Mouse (Mus musculus) embryonic facial prominence, embryonic 12.5 days (tissue): Measurements from ENCODE around the gene Sumo1. TPM values are rescaled to one million over a fixed set of nuclear protein-coding genes. Genes with fewer than 3 reads are reported as not detected.
A peak's percentile ranks its signal among the peaks of the same experiment; 100 is the strongest.
"Not testable (repeated sequence)": the region's sequence is repeated elsewhere in the genome, so short reads cannot be mapped to it uniquely, and the experiment has no call there.

Experiments used
- ATAC-seq: fragments of 200-750 bp; cut with Nextera tagmentation; 2 replicates; pipeline ENCODE4 v1.8.0; 2017; ENCODE audit not compliant: insufficient number of reproducible peaks, insufficient read depth, low FRiP score, low TSS enrichment
- H3K27ac ChIP-seq: fragments of 300-500 bp; sonication (generic); 2 replicates; pipeline ENCODE4 v1.5.1; 2016; ENCODE audit warnings: mild to moderate bottlenecking
- H3K27me3 ChIP-seq: fragments of 300-500 bp; sonication (generic); 2 replicates; pipeline ENCODE4 v1.6.1; 2016; ENCODE audit warnings: mild to moderate bottlenecking, moderate library complexity
- H3K36me3 ChIP-seq: fragments of 300-500 bp; sonication (generic); 2 replicates; pipeline ENCODE4 v1.6.1; 2016; ENCODE audit warnings: mild to moderate bottlenecking
- H3K4me1 ChIP-seq: fragments of 300-500 bp; sonication (generic); 2 replicates; pipeline ENCODE4 v1.6.1; 2016
- H3K4me2 ChIP-seq: fragments of 300-500 bp; sonication (generic); replicated peaks from 2 replicates; pipeline ENCODE4 v1.6.1; 2016; ENCODE audit warnings: mild to moderate bottlenecking, moderate library complexity
- H3K4me3 ChIP-seq: fragments of 300-500 bp; sonication (generic); 2 replicates; pipeline ENCODE4 v1.5.1; 2016; ENCODE audit warnings: mild to moderate bottlenecking
- H3K9ac ChIP-seq: fragments of 300-500 bp; sonication (generic); 2 replicates; pipeline ENCODE4 v1.6.1; 2016; ENCODE audit warnings: mild to moderate bottlenecking, moderate library complexity
- H3K9me3 ChIP-seq: fragments of 300-500 bp; sonication (generic); 2 replicates; pipeline ENCODE4 v1.6.1; 2016; ENCODE audit warnings: mild to moderate bottlenecking, moderate library complexity
- WGBS: fragments of 180-500 bp; shearing (Covaris S2); methylation state at CpG from one replicate; pipeline ENCODE4 v1.1.7; 2016; 5-methylcytosine and 5-hydroxymethylcytosine counted together
- polyA plus RNA-seq: library from polyadenylated mRNA; unstranded; fragments of >200 nt; fragmentation: Nextera tagmentation; extraction: Ambion mirVana; gene quantifications from 2 replicates; pipeline ENCODE4 v1.2.1, GENCODE M21; 2016

The Sumo1 gene
- polyA plus RNA-seq, 1 experiment from 2014 or later = 494 TPM

DNA sequence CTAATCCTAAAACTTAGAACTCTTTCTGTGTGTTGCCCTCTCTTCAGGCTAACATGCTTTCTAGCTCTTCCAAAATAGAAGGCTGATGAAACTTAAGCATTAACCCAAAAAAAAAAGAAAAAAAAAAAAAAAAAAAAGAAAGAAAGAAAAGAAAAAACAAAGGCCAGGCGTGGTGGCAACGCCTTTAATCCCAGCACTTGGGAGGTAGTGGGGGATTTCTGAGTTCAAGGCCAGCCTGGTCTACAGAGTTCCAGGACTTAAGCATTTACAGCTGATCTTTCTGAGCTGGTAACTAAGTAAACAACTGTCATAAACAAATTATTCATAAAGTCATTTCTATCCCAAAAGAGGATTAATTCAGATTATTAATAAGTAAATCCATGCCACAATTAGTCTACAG is 1.8 kb downstream of the Sumo1 start:
- Histone ChIP-seq H3K27ac (no peak overlapping the region), H3K27me3 (no peaks in the 10 kb centered on the region), H3K4me2 (peak overlapping the region; percentile 83), H3K36me3 (no peaks in the 10 kb centered on the region), H3K9me3 (no peaks in the 10 kb centered on the region), H3K4me1 (peaks cover 13% of the 10 kb centered on the region), H3K4me3 (0 out of 2 replicates have a peak overlapping the region, but pooled peaks have one; percentile 99), H3K9ac (no peak overlapping the region)
- 90% methylated on average over 2 of the region's 2 CpGs for WGBS
- ATAC-seq = no peak

DNA sequence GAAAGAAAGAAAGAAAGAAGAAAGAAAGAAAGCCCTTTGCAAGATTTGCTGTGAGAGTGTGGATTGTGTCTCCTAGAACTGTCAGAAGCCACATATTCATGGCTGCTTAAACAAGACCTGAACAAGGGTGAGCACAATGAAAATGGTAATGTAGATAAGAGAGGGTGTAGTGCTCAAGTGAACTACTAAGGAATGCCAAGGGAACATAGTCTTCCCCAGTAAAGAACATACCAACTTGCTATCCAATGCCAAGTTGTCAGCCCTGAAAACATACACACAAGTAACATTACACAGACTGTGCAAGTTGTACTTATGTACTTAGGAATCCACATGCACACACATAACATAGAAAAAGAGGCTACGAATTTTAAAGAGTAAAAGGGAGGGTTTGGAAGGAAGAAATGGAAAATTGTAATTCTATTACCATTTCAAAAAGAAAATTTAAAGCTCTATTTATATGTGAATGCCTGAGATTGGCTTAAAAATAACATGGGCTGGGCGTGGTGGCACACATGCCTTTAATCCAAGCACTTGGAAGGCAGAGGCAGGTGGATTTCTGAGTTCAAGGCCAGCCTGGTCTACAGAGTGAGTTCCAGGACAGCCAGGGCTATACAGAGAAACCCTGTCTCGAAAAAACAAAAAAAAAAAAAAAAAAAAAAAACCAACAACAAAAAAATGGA is 7.0 kb downstream of the Sumo1 start:
- Histone ChIP-seq H3K36me3 (peaks cover 4% of the 10 kb centered on the region; the same call in 1 of the 2 replicates), H3K9me3 (no peaks in the 10 kb centered on the region), H3K27me3 (no peaks in the 10 kb centered on the region), H3K4me2 (no peak overlapping the region), H3K9ac (no peak overlapping the region), H3K4me3 (no peak overlapping the region), H3K27ac (no peak overlapping the region), H3K4me1 (peaks cover 3% of the 10 kb centered on the region; the same call in 1 of the 2 replicates)
- 93% methylated on average over 3 of the region's 3 CpGs for WGBS
- no peak for ATAC-seq

DNA sequence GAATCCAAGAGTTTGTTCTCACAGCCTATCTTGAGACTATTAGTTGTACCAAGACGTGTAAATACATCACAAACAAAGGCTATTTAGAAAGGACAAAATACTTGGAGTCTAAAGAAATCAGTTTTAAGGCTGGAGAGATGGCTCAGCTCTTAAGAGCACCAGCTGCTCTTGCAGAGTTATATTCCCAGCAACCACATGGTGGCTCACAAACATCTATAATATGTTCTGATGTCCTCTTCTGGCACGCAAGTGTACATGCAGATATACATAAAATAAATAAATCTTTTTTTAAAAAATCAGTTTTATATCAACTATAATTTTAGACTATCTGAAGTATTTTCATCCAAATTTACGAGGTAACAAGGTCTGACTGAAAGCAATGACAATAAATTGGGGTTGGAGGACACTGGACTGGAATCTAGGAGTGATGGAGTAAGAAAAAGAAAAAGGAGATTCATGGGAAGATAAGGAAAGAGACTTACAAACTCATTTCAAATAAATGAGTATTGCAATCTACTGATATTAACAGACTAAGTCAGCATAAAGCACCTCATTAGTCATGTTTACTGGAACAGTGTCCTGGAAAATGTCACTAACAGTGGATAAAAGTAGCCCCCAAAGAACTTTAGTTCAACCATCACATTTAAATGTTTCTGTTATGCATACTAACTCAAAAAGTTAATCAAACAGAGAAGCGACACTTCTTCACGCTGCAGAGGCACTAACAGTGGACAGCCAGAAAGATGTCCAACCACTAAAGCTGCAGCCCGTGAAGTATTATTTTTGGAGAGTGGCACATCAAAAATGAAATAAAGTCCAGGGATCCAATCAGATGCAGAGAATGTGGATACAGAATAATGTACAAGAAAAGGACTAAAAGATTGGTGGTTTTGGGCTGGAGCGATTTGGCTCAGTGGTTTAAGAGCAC is 14.1 kb downstream of the Sumo1 start:
- H3K4me3 ChIP-seq = no peak overlapping the region
- no peaks in the 10 kb centered on the region for H3K27me3 ChIP-seq
- peaks cover 24% of the 10 kb centered on the region for H3K36me3 ChIP-seq
- WGBS = 91% methylated on average over 7 of the region's 7 CpGs
- H3K27ac ChIP-seq = no peak overlapping the region
- H3K9me3 ChIP-seq = no peaks in the 10 kb centered on the region
- H3K4me1 ChIP-seq = no peaks in the 10 kb centered on the region
- H3K4me2 ChIP-seq = no peak overlapping the region
- H3K9ac ChIP-seq = no peak overlapping the region
- no peak for ATAC-seq

DNA sequence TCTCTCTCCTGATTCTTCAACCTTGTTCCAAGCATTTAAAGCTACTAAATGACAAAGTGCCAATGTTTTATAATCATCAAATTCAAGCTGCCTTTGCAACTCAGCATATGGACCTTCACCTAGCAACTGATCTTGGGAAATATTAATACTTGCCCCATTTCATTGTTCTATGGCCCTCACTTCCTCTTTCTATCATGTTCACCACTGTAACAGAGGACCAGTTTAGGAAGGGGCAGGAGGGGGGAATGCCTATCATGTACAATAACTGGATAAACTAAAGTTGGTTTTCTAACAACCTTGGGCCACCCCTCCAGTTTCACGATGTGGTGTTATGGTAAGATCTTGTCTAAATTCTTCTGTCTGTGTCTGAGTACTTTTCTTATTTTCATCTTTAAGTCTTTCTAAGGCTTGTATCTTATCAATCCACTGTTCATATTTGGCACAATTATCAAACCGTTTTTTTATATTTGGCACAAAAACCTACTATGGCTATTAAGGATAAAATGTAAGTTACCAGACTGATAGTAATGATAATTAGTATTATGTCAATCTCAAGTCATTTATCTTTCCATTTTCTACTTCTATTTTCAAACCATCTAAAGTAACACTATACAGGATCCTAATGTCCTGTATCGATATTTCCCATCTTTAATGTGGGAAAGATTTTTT is 17.3 kb downstream of the Sumo1 start:
- 95% methylated on average over 3 of the region's 3 CpGs for WGBS
- Histone ChIP-seq H3K4me1 (no peaks in the 10 kb centered on the region), H3K27me3 (no peaks in the 10 kb centered on the region), H3K9ac (no peak overlapping the region), H3K4me3 (no peak overlapping the region), H3K36me3 (peaks cover 33% of the 10 kb centered on the region), H3K9me3 (no peaks in the 10 kb centered on the region), H3K4me2 (no peak overlapping the region), H3K27ac (no peak overlapping the region)
- no peak for ATAC-seq

DNA sequence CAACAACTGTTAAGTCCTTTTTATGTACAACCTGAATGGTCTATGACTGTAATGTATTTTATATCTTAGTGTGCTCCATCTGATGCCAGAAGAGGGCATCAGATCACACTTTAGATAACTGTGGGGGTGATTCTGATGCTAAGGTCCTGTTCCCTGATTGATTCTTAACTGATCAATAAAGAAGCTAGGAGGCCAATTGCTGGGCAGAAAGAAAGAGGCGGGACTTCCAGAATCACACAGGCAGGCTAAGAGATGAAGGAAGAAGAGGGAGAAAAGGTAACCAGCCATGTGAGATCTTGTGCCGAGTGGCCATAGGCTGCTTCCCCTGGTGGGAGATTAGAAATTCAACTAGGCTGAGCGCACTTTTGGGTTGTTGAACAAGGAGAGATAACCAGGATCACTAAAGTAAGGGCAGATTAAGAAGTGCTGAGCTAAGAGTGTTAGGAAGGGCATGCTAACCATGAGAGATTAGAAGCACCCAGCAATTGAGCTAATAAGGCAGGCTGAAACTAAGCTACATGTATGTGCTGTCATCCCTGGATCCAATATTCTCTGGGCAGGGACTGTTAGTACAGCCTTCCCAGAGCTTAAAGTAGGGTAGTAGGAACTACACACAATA is 19.3 kb downstream of the Sumo1 start:
- no peak overlapping the region for H3K9ac ChIP-seq
- peaks cover 43% of the 10 kb centered on the region for H3K36me3 ChIP-seq
- H3K4me2 ChIP-seq = no peak overlapping the region
- 90% methylated on average over 3 of the region's 3 CpGs for whole genome bisulfite sequencing
- H3K9me3 ChIP-seq = no peaks in the 10 kb centered on the region
- H3K4me1 ChIP-seq = no peaks in the 10 kb centered on the region
- no peak overlapping the region for H3K27ac ChIP-seq
- no peak overlapping the region for H3K4me3 ChIP-seq
- ATAC-seq = no peak
- no peaks in the 10 kb centered on the region for H3K27me3 ChIP-seq

DNA sequence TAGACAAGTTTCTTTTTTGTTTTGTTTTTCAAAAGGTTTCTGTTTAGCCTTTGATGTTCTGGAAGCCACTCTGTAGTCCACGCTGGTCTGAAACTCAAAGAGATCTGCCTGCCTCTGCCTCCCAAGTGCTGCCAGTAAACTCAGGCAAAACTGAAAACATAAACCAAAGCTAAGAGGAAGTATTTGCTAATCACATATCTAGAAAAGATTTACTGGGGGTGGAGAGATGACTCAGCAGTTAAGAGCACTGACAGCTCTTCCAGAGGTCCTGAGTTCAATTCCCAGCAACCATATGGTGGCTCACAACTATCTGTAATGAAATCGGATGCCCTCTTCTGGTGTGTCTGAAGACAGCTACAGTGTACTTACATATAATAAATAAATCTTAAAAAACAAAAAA is 24.1 kb downstream of the Sumo1 start:
- H3K4me3 ChIP-seq, H3K4me1 ChIP-seq, ATAC-seq, H3K4me2 ChIP-seq, H3K9ac ChIP-seq, H3K27ac ChIP-seq, H3K27me3 ChIP-seq, H3K9me3 ChIP-seq: not testable (repeated sequence)
- WGBS = 89% methylated on average over 2 of the region's 2 CpGs
- H3K36me3 ChIP-seq = peaks cover 41% of the 10 kb centered on the region

DNA sequence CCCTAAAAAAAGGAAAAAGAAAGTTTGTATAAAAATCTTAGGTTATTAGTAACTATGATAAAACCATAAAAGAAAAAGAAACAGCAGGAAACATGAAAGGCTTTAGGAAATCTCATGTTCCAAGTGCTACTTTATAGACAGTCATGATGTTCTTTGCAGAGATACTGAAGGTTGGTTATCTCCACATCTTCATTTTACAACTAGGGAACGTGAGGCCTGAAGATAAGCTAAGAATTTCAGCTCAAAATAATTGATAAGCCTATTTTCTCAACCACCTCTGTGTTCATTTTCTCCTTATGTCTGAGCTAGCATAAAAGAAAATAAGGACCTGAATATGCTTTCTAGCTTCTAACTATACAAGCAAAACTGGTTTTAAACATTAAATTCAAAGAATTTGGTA is 28.1 kb downstream of the Sumo1 start:
- no peak overlapping the region for H3K4me2 ChIP-seq
- no peaks in the 10 kb centered on the region for H3K27me3 ChIP-seq
- H3K27ac ChIP-seq = no peak overlapping the region
- no peak overlapping the region for H3K9ac ChIP-seq
- no peaks in the 10 kb centered on the region for H3K4me1 ChIP-seq
- no peaks in the 10 kb centered on the region for H3K9me3 ChIP-seq
- ATAC-seq = no peak
- peaks cover 35% of the 10 kb centered on the region for H3K36me3 ChIP-seq
- 91% methylated on average over 1 of the region's 1 CpGs for WGBS
- H3K4me3 ChIP-seq = no peak overlapping the region

DNA sequence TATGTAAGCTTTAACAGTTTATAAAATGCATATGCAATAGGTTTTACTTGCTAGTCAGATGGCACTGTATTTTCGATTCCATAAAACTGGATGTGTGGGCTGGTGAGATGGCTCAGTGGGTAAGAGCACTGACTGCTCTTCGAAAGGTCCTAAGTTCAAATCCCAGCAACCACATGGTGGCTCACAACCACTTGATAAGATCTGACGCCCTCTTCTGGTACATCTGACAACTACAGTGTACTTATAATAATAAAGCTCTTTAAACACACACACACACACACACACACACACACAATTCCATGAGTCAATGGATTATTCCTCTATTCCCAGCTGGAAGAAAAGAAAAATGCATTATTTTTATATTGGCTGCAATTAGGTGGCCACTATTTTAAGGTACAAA is 32.3 kb downstream of the Sumo1 start:
- Histone ChIP-seq H3K36me3 (peaks cover 20% of the 10 kb centered on the region), H3K9ac (no peak overlapping the region), H3K4me1 (peaks cover 8% of the 10 kb centered on the region; the same call in 1 of the 2 replicates), H3K27me3 (no peaks in the 10 kb centered on the region), H3K4me2 (no peak overlapping the region), H3K27ac (no peak overlapping the region), H3K9me3 (no peaks in the 10 kb centered on the region), H3K4me3 (no peak overlapping the region)
- ATAC-seq = no peak
- WGBS = 79% methylated on average over 3 of the region's 3 CpGs

DNA sequence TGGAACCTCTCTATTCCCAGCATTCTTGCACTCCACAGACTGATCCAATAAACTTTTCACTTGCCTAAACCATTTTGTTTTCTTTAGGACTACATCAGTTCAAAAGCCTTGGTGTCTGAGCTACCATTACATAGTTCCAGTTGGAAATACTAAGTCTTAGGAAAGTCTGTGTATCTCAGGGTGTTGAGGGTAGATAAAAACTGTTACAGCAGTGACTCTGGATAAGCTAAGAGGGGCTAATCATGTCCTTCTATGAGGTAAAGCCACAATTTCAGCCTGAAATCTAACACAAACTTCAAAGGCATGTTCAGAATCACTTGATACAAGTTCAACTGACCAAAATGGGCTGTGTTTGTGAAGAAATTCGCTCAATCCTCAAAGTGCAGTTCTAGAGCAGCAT is 34.3 kb downstream of the Sumo1 start:
- no peaks in the 10 kb centered on the region for H3K27me3 ChIP-seq
- no peak overlapping the region for H3K27ac ChIP-seq
- H3K4me1 ChIP-seq = peaks cover 9% of the 10 kb centered on the region; the same call in 1 of the 2 replicates
- no peaks in the 10 kb centered on the region for H3K9me3 ChIP-seq
- no peak overlapping the region for H3K4me2 ChIP-seq
- ATAC-seq = no peak
- H3K36me3 ChIP-seq = 0 out of 2 replicates have a peak, but pooled peaks cover 7% of the 10 kb centered on the region
- no peak overlapping the region for H3K9ac ChIP-seq
- no peak overlapping the region for H3K4me3 ChIP-seq
- WGBS = 68% methylated on average over 1 of the region's 1 CpGs

DNA sequence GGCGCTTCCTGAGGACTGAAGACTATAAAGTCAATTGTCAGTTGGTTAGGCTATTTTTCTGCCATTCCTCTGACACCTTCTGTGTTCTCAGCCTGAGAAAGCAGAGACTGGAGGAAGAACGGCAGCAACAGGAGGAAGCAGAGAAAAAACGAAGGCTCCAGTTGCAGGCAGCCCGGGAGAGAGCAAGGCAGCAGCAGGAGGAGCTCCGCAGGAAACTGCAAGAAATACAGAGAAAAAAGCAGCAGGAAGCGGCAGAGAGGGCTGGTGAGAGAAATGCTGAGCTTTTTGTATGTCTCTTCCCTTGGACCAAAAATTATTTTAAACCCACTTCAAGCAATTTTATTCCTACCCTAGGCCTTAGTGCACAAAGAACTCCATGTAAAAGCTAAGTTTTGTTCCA is 37.6 kb downstream of the Sumo1 start:
- 0 out of 2 replicates have a peak overlapping the region, but pooled peaks have one; percentile 19 for H3K9ac ChIP-seq
- peaks cover 13% of the 10 kb centered on the region; the same call in 1 of the 2 replicates for H3K4me1 ChIP-seq

DNA sequence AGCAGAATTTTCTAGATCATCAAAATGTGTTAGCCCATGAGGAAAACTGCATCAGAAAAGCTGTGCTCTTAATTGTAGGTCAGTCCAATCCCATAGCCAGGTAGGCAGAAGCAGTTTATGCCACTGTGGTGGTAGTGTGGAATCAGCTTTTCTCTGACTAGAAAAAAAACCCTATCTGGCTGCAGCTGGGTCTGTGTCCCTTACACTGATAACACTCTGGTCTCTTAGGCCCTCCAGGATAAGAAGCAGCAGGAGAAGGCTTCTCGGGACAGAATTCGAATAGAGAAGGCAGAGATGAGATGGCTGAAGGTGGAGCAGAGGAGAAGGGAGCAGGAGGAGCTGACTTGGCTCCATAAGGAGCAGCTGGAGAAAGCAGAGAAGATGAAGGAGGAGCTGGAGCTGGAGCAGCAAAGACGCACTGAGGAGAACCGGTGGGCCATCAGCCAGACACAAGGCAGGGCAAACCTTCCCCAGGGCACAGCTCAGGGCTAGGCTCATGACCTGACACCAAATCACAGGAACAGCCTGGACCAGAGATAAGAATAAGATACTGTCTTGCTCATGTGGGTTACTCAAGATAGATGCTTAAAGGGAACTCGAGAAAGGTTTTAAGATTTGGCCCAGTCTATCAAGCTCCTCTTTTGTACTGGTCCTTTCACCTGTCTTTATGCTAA is 38.5 kb downstream of the Sumo1 start:
- Histone ChIP-seq H3K9me3 (no peaks in the 10 kb centered on the region), H3K4me1 (peaks cover 13% of the 10 kb centered on the region; the same call in 1 of the 2 replicates), H3K4me3 (no peak overlapping the region), H3K4me2 (no peak overlapping the region), H3K27ac (no peak overlapping the region), H3K36me3 (no peaks in the 10 kb centered on the region), H3K27me3 (no peaks in the 10 kb centered on the region), H3K9ac (no peak overlapping the region)
- 85% methylated on average over 5 of the region's 5 CpGs for WGBS
- ATAC-seq = no peak

More for the DNA sequence above, 37.6 kb downstream of the Sumo1 start:
- H3K4me3 ChIP-seq = no peak overlapping the region
- peak overlapping the region; percentile 30 for H3K4me2 ChIP-seq
- H3K9me3 ChIP-seq = no peaks in the 10 kb centered on the region
- peak overlapping the region; percentile 83 for H3K27ac ChIP-seq
- WGBS = 12% methylated on average over 6 of the region's 6 CpGs
- ATAC-seq = no peak
- no peaks in the 10 kb centered on the region for H3K27me3 ChIP-seq
- H3K36me3 ChIP-seq = no peaks in the 10 kb centered on the region
